Mouse (Mus musculus): Measurements from ENCODE around the gene Gas2l2.

GRCm38 (mm10) chr11:83448021-83448926 is 19.0 kb upstream of the Gas2l2 start:
- TF ChIP-seq CTCF (IDR thresholded peaks at IDR 0.05): no peak
- TF ChIP-seq EP300 (IDR thresholded peaks at IDR 0.05; ENCODE audit: insufficient read depth, low read depth, low read length): no peak

Data from heart, adult 2 months (tissue).